10 mouse cellular contexts compared by ENCODE assay signal in genomic region chr5:114593161-114593821, GRCm38 (mm10). TPM values are rescaled to one million over a fixed set of nuclear protein-coding genes. Genes with fewer than 3 reads are reported as not detected.
DNase-seq lines count a peak whose midpoint lies in the region; ATAC-seq and TF ChIP-seq lines count a peak whose summit lies in the region.
"Had no signal": no experiment of that assay in that cellular context is flagged by ENCODE, and none has a peak within 500 bp of the region (broad histone marks: within the 10 kb centered on the region; RNA-seq: fewer than 3 reads in every experiment).

No protein-coding gene starts in this region.

- TF ChIP-seq POLR2A in kidney, adult 2 months (IDR thresholded peaks at IDR 0.05; ENCODE audit: low read depth, low read length), result no peak
- no peak for TF ChIP-seq POLR2A in brain, embryonic 14.5 days (IDR thresholded peaks at IDR 0.05; ENCODE audit: borderline replicate concordance, extremely low read depth, insufficient read depth, insufficient read length, poor library complexity, severe bottlenecking)
- no peak for TF ChIP-seq POLR2A in heart, adult 2 months (IDR thresholded peaks at IDR 0.05; ENCODE audit: insufficient read depth, low read depth, low read length)

- no peak overlapping the region for H3K4me3 ChIP-seq in kidney, adult 2 months (ENCODE audit: insufficient read depth, low read depth, low read length)
- no peak overlapping the region for H3K4me3 ChIP-seq in forebrain, embryonic 15.5 days
- H3K4me3 ChIP-seq in limb, embryonic 13.5 days, result no peak overlapping the region
- no peak overlapping the region for H3K4me3 ChIP-seq in heart, embryonic 10.5 days
- H3K4me3 ChIP-seq in heart, adult 2 months, result no peak overlapping the region
- H3K4me3 ChIP-seq: limb, embryonic 15.5 days had no signal

- TF ChIP-seq CTCF in kidney, adult 2 months (conservative IDR thresholded peaks at IDR 0.05; ENCODE audit: insufficient read depth, insufficient read length, low read depth, low read length), result no peak
- TF ChIP-seq CTCF in brain, embryonic 14.5 days (IDR thresholded peaks at IDR 0.05; ENCODE audit: borderline replicate concordance, extremely low read depth, insufficient read depth, insufficient read length), result no peak
- TF ChIP-seq CTCF in heart, adult 2 months (IDR thresholded peaks at IDR 0.05), result no peak

- intact Hi-C loops in heart, adult 2 months (cut with DNase I), result no loop called here

- H3K4me1 ChIP-seq in kidney, adult 2 months (ENCODE audit: control insufficient read depth, insufficient read depth, low read length), result peaks cover 47% of the 10 kb centered on the region
- H3K4me1 ChIP-seq in forebrain, embryonic 15.5 days, result peaks cover 75% of the 10 kb centered on the region
- H3K4me1 ChIP-seq in limb, embryonic 13.5 days, result peaks cover 54% of the 10 kb centered on the region
- peaks cover 85% of the 10 kb centered on the region for H3K4me1 ChIP-seq in heart, embryonic 10.5 days
- H3K4me1 ChIP-seq in heart, adult 2 months (ENCODE audit: control insufficient read depth, insufficient read depth, low read length), result peaks cover 18% of the 10 kb centered on the region

- no peak for TF ChIP-seq EP300 in heart, adult 2 months (IDR thresholded peaks at IDR 0.05; ENCODE audit: insufficient read depth, low read depth, low read length)

- ATAC-seq in forebrain, embryonic 15.5 days (replicated peaks), result peak; percentile 24; the same call in 1 of the 2 replicates
- ATAC-seq in limb, embryonic 13.5 days (ENCODE audit: low FRiP score, low read depth), result no peak

- no peaks in the 10 kb centered on the region; the same call in 1 of the 2 replicates for H3K79me2 ChIP-seq in heart, adult 2 months (replicated peaks; ENCODE audit: control insufficient read depth, insufficient read depth, low read length)

- H3K27ac ChIP-seq in kidney, adult 2 months (ENCODE audit: insufficient read depth, low read depth, low read length), result peak overlapping the region; percentile 83
- H3K27ac ChIP-seq in forebrain, embryonic 15.5 days (replicated peaks), result peak overlapping the region; percentile 78
- H3K27ac ChIP-seq in limb, embryonic 13.5 days, result no peak overlapping the region
- H3K27ac ChIP-seq in heart, embryonic 10.5 days, result no peak overlapping the region
- no peak overlapping the region for H3K27ac ChIP-seq in heart, adult 2 months

- 0 out of 2 replicates have a peak overlapping the region, but pooled peaks have one; percentile 5 for H3K4me2 ChIP-seq in forebrain, embryonic 15.5 days (replicated peaks)
- H3K4me2 ChIP-seq in limb, embryonic 13.5 days (replicated peaks), result peak overlapping the region; percentile 17
- H3K4me2 ChIP-seq: limb, embryonic 15.5 days had no signal

- no peaks in the 10 kb centered on the region for H3K27me3 ChIP-seq in kidney, adult 2 months (replicated peaks; ENCODE audit: control insufficient read depth, insufficient read depth, low read length)
- H3K27me3 ChIP-seq in forebrain, embryonic 15.5 days, result 0 out of 2 replicates have a peak, but pooled peaks cover 10% of the 10 kb centered on the region
- peaks cover 17% of the 10 kb centered on the region; the same call in 1 of the 2 replicates for H3K27me3 ChIP-seq in limb, embryonic 13.5 days
- peaks cover 36% of the 10 kb centered on the region for H3K27me3 ChIP-seq in heart, embryonic 10.5 days (ENCODE audit: insufficient read depth, poor library complexity, severe bottlenecking)
- no peaks in the 10 kb centered on the region for H3K27me3 ChIP-seq in heart, adult 2 months (ENCODE audit: control insufficient read depth, insufficient read depth, low read length)

- peak; percentile 43 for DNase-seq in kidney, adult 2 months
- no peak for DNase-seq in kidney, postnatal 10 days
- DNase-seq in brain, embryonic 14.5 days (ENCODE audit: low read depth), result peak; percentile 77
- no peak for DNase-seq in heart, embryonic 10.5 days (ENCODE audit: low spot score)
- DNase-seq in cerebellum, postnatal 10 days, result no peak
- no peak for DNase-seq in heart, adult 2 months
- DNase-seq: heart, adult 18-20 months had no signal

- H3K9me3 ChIP-seq in forebrain, embryonic 15.5 days, result no peaks in the 10 kb centered on the region
- no peaks in the 10 kb centered on the region for H3K9me3 ChIP-seq in limb, embryonic 13.5 days
- H3K9me3 ChIP-seq in heart, embryonic 10.5 days, result no peaks in the 10 kb centered on the region
- H3K9me3 ChIP-seq: limb, embryonic 15.5 days had no signal

- H3K9ac ChIP-seq in forebrain, embryonic 15.5 days (replicated peaks), result no peak overlapping the region
- H3K9ac ChIP-seq in limb, embryonic 13.5 days, result no peak overlapping the region
- H3K9ac ChIP-seq in heart, adult 2 months (ENCODE audit: low read depth, low read length), result no peak overlapping the region
- H3K9ac ChIP-seq: limb, embryonic 15.5 days had no signal

- no peaks in the 10 kb centered on the region for H3K36me3 ChIP-seq in kidney, adult 2 months (ENCODE audit: control insufficient read depth, insufficient read depth, low read length)
- H3K36me3 ChIP-seq in forebrain, embryonic 15.5 days, result no peaks in the 10 kb centered on the region
- H3K36me3 ChIP-seq in limb, embryonic 13.5 days, result no peaks in the 10 kb centered on the region
- H3K36me3 ChIP-seq in heart, embryonic 10.5 days, result no peaks in the 10 kb centered on the region
- no peaks in the 10 kb centered on the region for H3K36me3 ChIP-seq in heart, adult 2 months (ENCODE audit: control insufficient read depth, insufficient read depth, low read length)
- H3K36me3 ChIP-seq: limb, embryonic 15.5 days had no signal

- 50% methylated on average over 12 of the region's 12 CpGs for WGBS in kidney, adult 2 months
- 30% methylated on average over 12 of the region's 12 CpGs for WGBS in forebrain, embryonic 15.5 days
- WGBS in limb, embryonic 13.5 days, result 53% methylated on average over 11 of the region's 12 CpGs
- WGBS in heart, embryonic 10.5 days, result 71% methylated on average over 12 of the region's 12 CpGs
- WGBS in heart, adult 2 months, result 72% methylated on average over 12 of the region's 12 CpGs

RNA-seq across cellular contexts. Expression of gene Fam222a, which starts 25.5 kb away (rescaled TPM):
- 4.9 and 5.5 TPM in 2 replicates for polyA plus RNA-seq in kidney, adult 2 months (2012; rRNA removed)
- polyA plus RNA-seq in brain, embryonic 14.5 days (2012; rRNA removed), result 13.6 and 16.6 TPM in 2 replicates
- polyA plus RNA-seq in forebrain, embryonic 15.5 days (2015; fragmentation: Nextera tagmentation; extraction: Ambion mirVana), result 5.2 and 5.6 TPM in 2 replicates
- 0.69 and 0.72 TPM in 2 replicates for polyA plus RNA-seq in limb, embryonic 13.5 days (2015; fragmentation: Nextera tagmentation; extraction: Ambion mirVana)
- polyA plus RNA-seq in heart, embryonic 10.5 days (2016; fragmentation: Nextera tagmentation; extraction: Ambion mirVana), result 0.60 and 1.5 TPM in 2 replicates
- total RNA-seq in heart, adult 2 months (2021), result 1 to 10 TPM; 2.1 to 5.0 TPM
- 2.0 and 2.8 TPM in 2 replicates for polyA plus RNA-seq in heart, adult 2 months (2012; rRNA removed)

Comparison
In these comparisons a context has a peak if more than half of its experiments do, and no peak if none do; other contexts are left out.
1. DNase-seq: peak in kidney, adult 2 months (single experiment) and brain, embryonic 14.5 days (single experiment); none in kidney, postnatal 10 days (single experiment), heart, embryonic 10.5 days (single experiment), cerebellum, postnatal 10 days (0 of 2) and heart, adult 2 months (0 of 2).
2. H3K27ac ChIP-seq: peak in kidney, adult 2 months (single experiment) and forebrain, embryonic 15.5 days (single experiment); none in limb, embryonic 13.5 days (single experiment), heart, embryonic 10.5 days (single experiment) and heart, adult 2 months (single experiment).